Mouse (Mus musculus) cortical plate, adult 2 months (tissue): ENCODE measurements around the gene Nr1h2.

Source experiments
- CTCF ChIP-seq: fragments of 200-500 bp; IDR thresholded peaks from 2 replicates; pipeline ENCODE4 v1.5.1; 2011; ENCODE audit warnings: mild to moderate bottlenecking, control low read depth, low read length; ENCODE audit not compliant: insufficient read depth; ENCODE audit errors: extremely low read depth
- POLR2A ChIP-seq: fragments of 200-500 bp; IDR thresholded peaks from 2 replicates; pipeline ENCODE4 v1.6.1; 2011; ENCODE audit warnings: mild to moderate bottlenecking, low read length, control low read depth; ENCODE audit not compliant: insufficient read depth; ENCODE audit errors: extremely low read depth

DNA sequence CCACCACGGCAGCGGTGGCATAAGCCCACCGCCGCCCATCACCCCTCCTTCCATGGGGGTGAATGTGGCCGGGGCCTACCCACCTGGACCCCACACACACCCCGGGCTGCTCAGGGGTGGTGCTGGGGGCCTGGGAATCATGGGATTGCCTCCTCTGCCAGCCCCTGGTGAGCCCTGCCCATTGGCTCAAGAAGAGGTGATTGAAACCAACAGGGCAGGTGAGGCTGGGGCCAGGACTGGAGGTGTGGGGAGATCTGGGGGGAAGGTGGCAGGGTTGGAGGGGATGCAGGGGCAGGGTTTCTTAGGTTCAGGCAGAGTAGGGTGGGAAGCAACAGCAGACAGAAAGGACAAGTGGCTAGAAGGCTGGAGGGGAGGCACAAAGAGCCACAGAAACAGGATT lies 42.3 kb upstream of the Nr1h2 start:
- TF ChIP-seq POLR2A (no peak), CTCF (no peak)
